Mouse (Mus musculus): ENCODE measurements around the gene Entpd7. TPM values are rescaled to one million over a fixed set of nuclear protein-coding genes. Genes with fewer than 3 reads are reported as not detected.

Gene Entpd7
- polyA plus RNA-seq (2015; fragmentation: Nextera tagmentation; extraction: Ambion mirVana) = 8.9 and 9.5 TPM in 2 replicates

GRCm38 (mm10) chr19:43689419-43690246, at the start of gene Entpd7:
Gene Entpd7, plus strand, starts transcription at chr19:43689672.
- peak; percentile 97 for ATAC-seq (ENCODE audit: low FRiP score)
- peak within 1 kb of the TSS; percentile 81 for H3K4me2 ChIP-seq
- no peaks in the 10 kb centered on the region for H3K36me3 ChIP-seq
- 1% methylated on average over 60 of the region's 60 CpGs for WGBS
- H3K27me3 ChIP-seq (replicated peaks) = no peaks in the 10 kb centered on the region
- peak within 1 kb of the TSS; percentile 84 for H3K27ac ChIP-seq (replicated peaks)
- peaks cover 26% of the 10 kb centered on the region for H3K4me1 ChIP-seq
- H3K9me3 ChIP-seq (replicated peaks) = no peaks in the 10 kb centered on the region
- H3K4me3 ChIP-seq (replicated peaks) = peak within 1 kb of the TSS; percentile 94
- peak within 1 kb of the TSS; percentile 91 for H3K9ac ChIP-seq (replicated peaks)

GRCm38 (mm10) chr19:43641833-43642232, 47.6 kb upstream of the Entpd7 start:
- Histone ChIP-seq H3K4me2 (no peak overlapping the region), H3K9ac (replicated peaks) (no peak overlapping the region), H3K9me3 (replicated peaks) (no peaks in the 10 kb centered on the region), H3K27me3 (replicated peaks) (no peaks in the 10 kb centered on the region), H3K36me3 (no peaks in the 10 kb centered on the region), H3K4me1 (no peaks in the 10 kb centered on the region), H3K4me3 (replicated peaks) (no peak overlapping the region), H3K27ac (replicated peaks) (no peak overlapping the region)
- 76% methylated on average over 11 of the region's 11 CpGs for WGBS
- ATAC-seq (ENCODE audit: low FRiP score) = no peak

- no peak for ATAC-seq (ENCODE audit: low FRiP score)
- H3K27me3 ChIP-seq (replicated peaks) = no peaks in the 10 kb centered on the region
- no peak overlapping the region for H3K4me2 ChIP-seq
- no peak overlapping the region for H3K4me3 ChIP-seq (replicated peaks)
- H3K4me1 ChIP-seq = no peaks in the 10 kb centered on the region
- H3K9ac ChIP-seq (replicated peaks) = no peak overlapping the region
- H3K9me3 ChIP-seq (replicated peaks) = no peaks in the 10 kb centered on the region
- H3K27ac ChIP-seq (replicated peaks) = no peak overlapping the region
- WGBS = 84% methylated on average over 9 of the region's 9 CpGs
- no peaks in the 10 kb centered on the region for H3K36me3 ChIP-seq
These were observed 46.6 kb upstream of the Entpd7 start for GRCm38 (mm10) chr19:43642843-43643242.

GRCm38 (mm10) chr19:43645508-43645907, 44.0 kb upstream of the Entpd7 start:
- no peaks in the 10 kb centered on the region for H3K4me1 ChIP-seq
- H3K4me3 ChIP-seq (replicated peaks) = no peak overlapping the region
- H3K27ac ChIP-seq (replicated peaks) = no peak overlapping the region
- no peaks in the 10 kb centered on the region for H3K36me3 ChIP-seq
- H3K27me3 ChIP-seq (replicated peaks) = no peaks in the 10 kb centered on the region
- WGBS = 91% methylated on average over 9 of the region's 9 CpGs
- H3K9ac ChIP-seq (replicated peaks) = no peak overlapping the region
- H3K9me3 ChIP-seq (replicated peaks) = no peaks in the 10 kb centered on the region
- H3K4me2 ChIP-seq = no peak overlapping the region
- ATAC-seq (ENCODE audit: low FRiP score) = no peak

- H3K4me1 ChIP-seq = no peaks in the 10 kb centered on the region
- H3K9me3 ChIP-seq (replicated peaks) = no peaks in the 10 kb centered on the region
- H3K4me3 ChIP-seq (replicated peaks) = no peak overlapping the region
- no peak overlapping the region for H3K27ac ChIP-seq (replicated peaks)
- no peak overlapping the region for H3K4me2 ChIP-seq
- no peak for ATAC-seq (ENCODE audit: low FRiP score)
- no peak overlapping the region for H3K9ac ChIP-seq (replicated peaks)
- H3K36me3 ChIP-seq = no peaks in the 10 kb centered on the region
- no peaks in the 10 kb centered on the region for H3K27me3 ChIP-seq (replicated peaks)
- WGBS = 65% methylated on average over 7 of the region's 7 CpGs
These were observed 42.6 kb upstream of the Entpd7 start for GRCm38 (mm10) chr19:43646852-43647251.

- WGBS = 92% methylated on average over 9 of the region's 9 CpGs
- ATAC-seq (ENCODE audit: low FRiP score) = no peak
- H3K36me3 ChIP-seq = no peaks in the 10 kb centered on the region
- H3K4me1 ChIP-seq = no peaks in the 10 kb centered on the region
- H3K9me3 ChIP-seq (replicated peaks) = no peaks in the 10 kb centered on the region
- H3K27ac ChIP-seq (replicated peaks) = no peak overlapping the region
- H3K4me2 ChIP-seq = no peak overlapping the region
- no peak overlapping the region for H3K9ac ChIP-seq (replicated peaks)
- H3K27me3 ChIP-seq (replicated peaks) = no peaks in the 10 kb centered on the region
- H3K4me3 ChIP-seq (replicated peaks) = no peak overlapping the region
These were observed 42.2 kb upstream of the Entpd7 start for GRCm38 (mm10) chr19:43647261-43647660.

GRCm38 (mm10) chr19:43648343-43648742, 41.1 kb upstream of the Entpd7 start:
- H3K9me3 ChIP-seq (replicated peaks) = no peaks in the 10 kb centered on the region
- H3K27me3 ChIP-seq (replicated peaks) = no peaks in the 10 kb centered on the region
- H3K27ac ChIP-seq (replicated peaks) = no peak overlapping the region
- H3K4me2 ChIP-seq = no peak overlapping the region
- no peaks in the 10 kb centered on the region for H3K36me3 ChIP-seq
- no peaks in the 10 kb centered on the region for H3K4me1 ChIP-seq
- no peak overlapping the region for H3K4me3 ChIP-seq (replicated peaks)
- WGBS = 86% methylated on average over 4 of the region's 4 CpGs
- no peak overlapping the region for H3K9ac ChIP-seq (replicated peaks)
- ATAC-seq (ENCODE audit: low FRiP score) = no peak

GRCm38 (mm10) chr19:43651241-43651785, 38.2 kb upstream of the Entpd7 start:
- no peaks in the 10 kb centered on the region for H3K9me3 ChIP-seq (replicated peaks)
- no peak overlapping the region for H3K4me3 ChIP-seq (replicated peaks)
- no peak for ATAC-seq (ENCODE audit: low FRiP score)
- WGBS = 63% methylated on average over 8 of the region's 8 CpGs
- no peak overlapping the region for H3K4me2 ChIP-seq
- H3K27ac ChIP-seq (replicated peaks) = no peak overlapping the region
- H3K4me1 ChIP-seq = no peaks in the 10 kb centered on the region
- no peak overlapping the region for H3K9ac ChIP-seq (replicated peaks)
- no peaks in the 10 kb centered on the region for H3K36me3 ChIP-seq
- H3K27me3 ChIP-seq (replicated peaks) = no peaks in the 10 kb centered on the region; the same call in 1 of the 2 replicates

GRCm38 (mm10) chr19:43655735-43656492, 33.6 kb upstream of the Entpd7 start:
- Histone ChIP-seq H3K9ac (replicated peaks) (no peak overlapping the region), H3K36me3 (no peaks in the 10 kb centered on the region), H3K27me3 (replicated peaks) (no peaks in the 10 kb centered on the region; the same call in 1 of the 2 replicates), H3K4me2 (no peak overlapping the region), H3K4me1 (no peaks in the 10 kb centered on the region), H3K9me3 (replicated peaks) (no peaks in the 10 kb centered on the region), H3K4me3 (replicated peaks) (no peak overlapping the region), H3K27ac (replicated peaks) (no peak overlapping the region)
- no peak; the same call in 1 of the 2 replicates for ATAC-seq (ENCODE audit: low FRiP score)
- 40% methylated on average over 11 of the region's 11 CpGs for WGBS

GRCm38 (mm10) chr19:43659632-43660031, 29.8 kb upstream of the Entpd7 start:
- Histone ChIP-seq H3K36me3 (peaks cover 18% of the 10 kb centered on the region), H3K9ac (replicated peaks) (no peak overlapping the region), H3K4me2 (no peak overlapping the region), H3K4me1 (0 out of 2 replicates have a peak, but pooled peaks cover 8% of the 10 kb centered on the region), H3K27ac (replicated peaks) (no peak overlapping the region), H3K9me3 (replicated peaks) (no peaks in the 10 kb centered on the region), H3K4me3 (replicated peaks) (no peak overlapping the region), H3K27me3 (replicated peaks) (no peaks in the 10 kb centered on the region)
- WGBS = 83% methylated on average over 6 of the region's 6 CpGs
- no peak for ATAC-seq (ENCODE audit: low FRiP score)

- Histone ChIP-seq H3K4me1 (0 out of 2 replicates have a peak, but pooled peaks cover 8% of the 10 kb centered on the region), H3K4me2 (no peak overlapping the region), H3K27ac (replicated peaks) (no peak overlapping the region), H3K36me3 (peaks cover 18% of the 10 kb centered on the region), H3K27me3 (replicated peaks) (no peaks in the 10 kb centered on the region), H3K4me3 (replicated peaks) (no peak overlapping the region), H3K9ac (replicated peaks) (no peak overlapping the region), H3K9me3 (replicated peaks) (no peaks in the 10 kb centered on the region)
- ATAC-seq (ENCODE audit: low FRiP score) = no peak
- WGBS = 87% methylated on average over 9 of the region's 9 CpGs
These were observed 28.7 kb upstream of the Entpd7 start for GRCm38 (mm10) chr19:43660774-43661173.

All from neural tube, embryonic 15.5 days (tissue).